Mouse (Mus musculus) limb, embryonic 13.5 days (tissue): ENCODE results near the gene Crtac1. TPM values are rescaled to one million over a fixed set of nuclear protein-coding genes. Genes with fewer than 3 reads are reported as not detected.

ENCODE experiments used
- ATAC-seq: fragments of 200-750 bp; cut with Nextera tagmentation; 2 replicates; pipeline ENCODE4 v1.8.0; 2017; ENCODE audit warnings: low read depth, moderate number of reproducible peaks, moderate TSS enrichment; ENCODE audit not compliant: low FRiP score
- H3K27ac ChIP-seq: fragments of 300-500 bp; sonication (generic); 2 replicates; pipeline ENCODE4 v1.5.1; 2015; ENCODE audit warnings: inconsistent platforms, mild to moderate bottlenecking, moderate library complexity
- H3K27me3 ChIP-seq: fragments of 300-500 bp; sonication (generic); 2 replicates; pipeline ENCODE4 v1.6.1; 2015; ENCODE audit warnings: mild to moderate bottlenecking, inconsistent platforms
- H3K36me3 ChIP-seq: fragments of 300-500 bp; sonication (generic); 2 replicates; pipeline ENCODE4 v1.6.1; 2015; ENCODE audit warnings: inconsistent platforms, mild to moderate bottlenecking, moderate library complexity
- H3K4me1 ChIP-seq: fragments of 300-500 bp; sonication (generic); 2 replicates; pipeline ENCODE4 v1.6.1; 2015; ENCODE audit warnings: inconsistent platforms
- H3K4me2 ChIP-seq: fragments of 300-500 bp; sonication (generic); replicated peaks from 2 replicates; pipeline ENCODE4 v1.6.1; 2015; ENCODE audit warnings: inconsistent platforms, mild to moderate bottlenecking, moderate library complexity
- H3K4me3 ChIP-seq: fragments of 300-500 bp; sonication (generic); 2 replicates; pipeline ENCODE4 v1.5.1; 2015; ENCODE audit warnings: moderate library complexity, mild to moderate bottlenecking, inconsistent platforms
- H3K9ac ChIP-seq: fragments of 300-500 bp; sonication (generic); 2 replicates; pipeline ENCODE4 v1.6.1; 2015; ENCODE audit warnings: mild to moderate bottlenecking, inconsistent platforms
- H3K9me3 ChIP-seq: fragments of 300-500 bp; sonication (generic); 2 replicates; pipeline ENCODE4 v1.6.1; 2016; ENCODE audit warnings: inconsistent platforms
- WGBS: fragments of 180-500 bp; shearing (Covaris S2); methylation state at CpG from one replicate; pipeline ENCODE4 v1.1.7; 2015; 5-methylcytosine and 5-hydroxymethylcytosine counted together
- polyA plus RNA-seq: library from polyadenylated mRNA; unstranded; fragments of >200 nt; fragmentation: Nextera tagmentation; extraction: Ambion mirVana; gene quantifications from 2 replicates; pipeline ENCODE4 v1.2.1, GENCODE M21; 2015

Gene Crtac1
- polyA plus RNA-seq, 1 experiment from 2014 or later, result 3.9 TPM

GRCm38 (mm10) chr19:42270119-42270518, 161.5 kb downstream of the Crtac1 start:
- ATAC-seq, result no peak
- no peak overlapping the region for H3K27ac ChIP-seq
- no peak overlapping the region for H3K9ac ChIP-seq
- H3K9me3 ChIP-seq, result no peaks in the 10 kb centered on the region
- H3K36me3 ChIP-seq, result no peaks in the 10 kb centered on the region
- peaks cover 42% of the 10 kb centered on the region for H3K27me3 ChIP-seq
- no peak overlapping the region for H3K4me3 ChIP-seq
- 66% methylated on average over 6 of the region's 6 CpGs for WGBS
- no peak overlapping the region for H3K4me2 ChIP-seq
- H3K4me1 ChIP-seq, result peaks cover 5% of the 10 kb centered on the region; the same call in 1 of the 2 replicates

GRCm38 (mm10) chr19:42268337-42268736, 163.2 kb downstream of the Crtac1 start:
- Histone ChIP-seq H3K9me3 (no peaks in the 10 kb centered on the region), H3K4me2 (peak overlapping the region; percentile 58), H3K4me1 (peaks cover 5% of the 10 kb centered on the region; the same call in 1 of the 2 replicates), H3K27ac (no peak overlapping the region), H3K4me3 (peak overlapping the region; percentile 22), H3K27me3 (peaks cover 42% of the 10 kb centered on the region), H3K36me3 (no peaks in the 10 kb centered on the region), H3K9ac (peak overlapping the region; percentile 36; the same call in 1 of the 2 replicates)
- ATAC-seq, result no peak
- under 1% methylated on average over 19 of the region's 19 CpGs for WGBS

- Histone ChIP-seq H3K27me3 (peaks cover 18% of the 10 kb centered on the region), H3K9ac (no peak overlapping the region), H3K4me2 (no peak overlapping the region), H3K27ac (no peak overlapping the region), H3K4me3 (no peak overlapping the region), H3K9me3 (no peaks in the 10 kb centered on the region), H3K36me3 (no peaks in the 10 kb centered on the region), H3K4me1 (peaks cover 5% of the 10 kb centered on the region; the same call in 1 of the 2 replicates)
- no peak for ATAC-seq
- 43% methylated on average over 3 of the region's 3 CpGs for WGBS
These were observed 168.1 kb downstream of the Crtac1 start for GRCm38 (mm10) chr19:42263524-42263923.

- Histone ChIP-seq H3K4me2 (no peak overlapping the region), H3K4me1 (peaks cover 2% of the 10 kb centered on the region), H3K27me3 (peaks cover 7% of the 10 kb centered on the region), H3K36me3 (no peaks in the 10 kb centered on the region), H3K9ac (no peak overlapping the region), H3K27ac (no peak overlapping the region), H3K4me3 (no peak overlapping the region), H3K9me3 (no peaks in the 10 kb centered on the region)
- 84% methylated on average over 8 of the region's 8 CpGs for WGBS
- no peak for ATAC-seq
These were observed 171.1 kb downstream of the Crtac1 start for GRCm38 (mm10) chr19:42260486-42260885.

- no peak overlapping the region for H3K9ac ChIP-seq
- no peaks in the 10 kb centered on the region for H3K9me3 ChIP-seq
- no peak overlapping the region for H3K27ac ChIP-seq
- H3K4me1 ChIP-seq, result peaks cover 4% of the 10 kb centered on the region
- no peak for ATAC-seq
- peaks cover 24% of the 10 kb centered on the region for H3K27me3 ChIP-seq
- H3K4me3 ChIP-seq, result no peak overlapping the region
- no peak overlapping the region for H3K4me2 ChIP-seq
- 74% methylated on average over 5 of the region's 5 CpGs for WGBS
- H3K36me3 ChIP-seq, result no peaks in the 10 kb centered on the region
These were observed 173.0 kb downstream of the Crtac1 start for GRCm38 (mm10) chr19:42258596-42258995.

- Histone ChIP-seq H3K4me1 (peaks cover 4% of the 10 kb centered on the region), H3K27me3 (peaks cover 30% of the 10 kb centered on the region), H3K4me3 (no peak overlapping the region), H3K4me2 (no peak overlapping the region), H3K36me3 (no peaks in the 10 kb centered on the region), H3K27ac (no peak overlapping the region), H3K9ac (no peak overlapping the region), H3K9me3 (no peaks in the 10 kb centered on the region)
- WGBS, result 80% methylated on average over 3 of the region's 3 CpGs
- ATAC-seq, result no peak
These were observed 173.6 kb downstream of the Crtac1 start for GRCm38 (mm10) chr19:42258031-42258430.

GRCm38 (mm10) chr19:42257241-42257635, 174.3 kb downstream of the Crtac1 start:
- ATAC-seq, result no peak
- 86% methylated on average over 12 of the region's 12 CpGs for WGBS
- H3K9ac ChIP-seq, result no peak overlapping the region

GRCm38 (mm10) chr19:42256611-42257240, 174.9 kb downstream of the Crtac1 start:
- H3K4me2 ChIP-seq, result no peak overlapping the region
- WGBS, result 83% methylated on average over 12 of the region's 12 CpGs
- no peak for ATAC-seq

More at GRCm38 (mm10) chr19:42257241-42257635, 174.3 kb downstream of the Crtac1 start:
- peaks cover 33% of the 10 kb centered on the region for H3K27me3 ChIP-seq
- no peaks in the 10 kb centered on the region for H3K36me3 ChIP-seq
- H3K27ac ChIP-seq, result no peak overlapping the region
- no peak overlapping the region for H3K4me2 ChIP-seq
- no peaks in the 10 kb centered on the region for H3K9me3 ChIP-seq
- H3K4me3 ChIP-seq, result no peak overlapping the region
- H3K4me1 ChIP-seq, result peaks cover 4% of the 10 kb centered on the region

GRCm38 (mm10) chr19:42255784-42256610, 175.6 kb downstream of the Crtac1 start:
- 3% methylated on average over 33 of the region's 42 CpGs for WGBS
- Histone ChIP-seq H3K9ac (no peak overlapping the region), H3K9me3 (no peaks in the 10 kb centered on the region), H3K4me2 (peak overlapping the region; percentile 65), H3K27me3 (peaks cover 37% of the 10 kb centered on the region), H3K36me3 (no peaks in the 10 kb centered on the region), H3K4me3 (peak overlapping the region; percentile 41), H3K4me1 (peaks cover 4% of the 10 kb centered on the region), H3K27ac (no peak overlapping the region)
- peak; percentile 93 for ATAC-seq

More at GRCm38 (mm10) chr19:42256611-42257240, 174.9 kb downstream of the Crtac1 start:
- Histone ChIP-seq H3K27me3 (peaks cover 35% of the 10 kb centered on the region), H3K9me3 (no peaks in the 10 kb centered on the region), H3K9ac (no peak overlapping the region), H3K4me1 (peaks cover 4% of the 10 kb centered on the region), H3K36me3 (no peaks in the 10 kb centered on the region), H3K27ac (no peak overlapping the region), H3K4me3 (no peak overlapping the region)

GRCm38 (mm10) chr19:42255438-42255783, 176.2 kb downstream of the Crtac1 start:
- H3K9ac ChIP-seq, result no peak overlapping the region
- peaks cover 37% of the 10 kb centered on the region for H3K27me3 ChIP-seq
- H3K36me3 ChIP-seq, result no peaks in the 10 kb centered on the region
- H3K9me3 ChIP-seq, result no peaks in the 10 kb centered on the region
- no peak overlapping the region for H3K27ac ChIP-seq
- peak overlapping the region; percentile 65 for H3K4me2 ChIP-seq
- peak overlapping the region; percentile 41 for H3K4me3 ChIP-seq
- WGBS, result 2% methylated on average over 9 of the region's 23 CpGs
- peaks cover 4% of the 10 kb centered on the region for H3K4me1 ChIP-seq
- ATAC-seq, result no peak; the same call in 1 of the 2 replicates

GRCm38 (mm10) chr19:42249976-42250914, 181.3 kb downstream of the Crtac1 start:
- Histone ChIP-seq H3K4me3 (no peak overlapping the region), H3K4me2 (no peak overlapping the region), H3K9me3 (no peaks in the 10 kb centered on the region), H3K36me3 (no peaks in the 10 kb centered on the region), H3K4me1 (no peaks in the 10 kb centered on the region; the same call in 1 of the 2 replicates), H3K9ac (no peak overlapping the region), H3K27me3 (peaks cover 41% of the 10 kb centered on the region), H3K27ac (no peak overlapping the region)
- no peak for ATAC-seq
- 56% methylated on average over 11 of the region's 11 CpGs for WGBS
